Mouse (Mus musculus) intestine, embryonic 15.5 days (tissue): ENCODE measurements at regions not wholly inside any gene's neighbourhood (a gene's known extent, or its start where the extent isn't known, plus 50 kb on each side); places are given as distances from the start of the nearest gene placed in this dataset.

Experiments
- ATAC-seq: fragments of 200-750 bp; cut with Nextera tagmentation; 2 replicates; pipeline ENCODE4 v1.8.0; 2017; ENCODE audit warnings: moderate TSS enrichment, moderate library complexity
- H3K27ac ChIP-seq: fragments of 300-500 bp; sonication (generic); 2 replicates; pipeline ENCODE4 v1.5.1; 2015; ENCODE audit warnings: mild to moderate bottlenecking, inconsistent platforms
- H3K27me3 ChIP-seq: fragments of 300-500 bp; sonication (generic); replicated peaks from 2 replicates; pipeline ENCODE4 v1.6.1; 2015; ENCODE audit warnings: inconsistent platforms
- H3K36me3 ChIP-seq: fragments of 300-500 bp; sonication (generic); 2 replicates; pipeline ENCODE4 v1.6.1; 2015; ENCODE audit warnings: inconsistent platforms
- H3K4me1 ChIP-seq: fragments of 300-500 bp; sonication (generic); replicated peaks from 2 replicates; pipeline ENCODE4 v1.6.1; 2015; ENCODE audit warnings: inconsistent platforms
- H3K4me2 ChIP-seq: fragments of 300-500 bp; sonication (generic); replicated peaks from 2 replicates; pipeline ENCODE4 v1.6.1; 2015; ENCODE audit warnings: mild to moderate bottlenecking, inconsistent platforms
- H3K4me3 ChIP-seq: fragments of 300-500 bp; sonication (generic); replicated peaks from 2 replicates; pipeline ENCODE4 v1.5.1; 2015; ENCODE audit warnings: inconsistent platforms
- H3K9ac ChIP-seq: fragments of 300-500 bp; sonication (generic); 2 replicates; pipeline ENCODE4 v1.6.1; 2015; ENCODE audit warnings: inconsistent platforms
- H3K9me3 ChIP-seq: fragments of 300-500 bp; sonication (generic); 2 replicates; pipeline ENCODE4 v1.6.1; 2016; ENCODE audit warnings: inconsistent platforms
- WGBS: fragments of 180-500 bp; shearing (Covaris S2); methylation state at CpG from one replicate; pipeline ENCODE4 v1.1.7; 2015; 5-methylcytosine and 5-hydroxymethylcytosine counted together

- H3K4me2 ChIP-seq: no peak overlapping the region
- 96% methylated on average over 1 of the region's 1 CpGs for WGBS
- H3K9me3 ChIP-seq: no peaks in the 10 kb centered on the region
- ATAC-seq: no peak
- no peak overlapping the region for H3K27ac ChIP-seq
- no peaks in the 10 kb centered on the region; the same call in 1 of the 2 replicates for H3K4me1 ChIP-seq
- H3K4me3 ChIP-seq: no peak overlapping the region
- H3K36me3 ChIP-seq: no peaks in the 10 kb centered on the region
- no peaks in the 10 kb centered on the region for H3K27me3 ChIP-seq
- H3K9ac ChIP-seq: no peak overlapping the region
Measured at GRCm38 (mm10) chr4:11903861-11904260, 77.2 kb downstream of the Gm10604 start.

DNA sequence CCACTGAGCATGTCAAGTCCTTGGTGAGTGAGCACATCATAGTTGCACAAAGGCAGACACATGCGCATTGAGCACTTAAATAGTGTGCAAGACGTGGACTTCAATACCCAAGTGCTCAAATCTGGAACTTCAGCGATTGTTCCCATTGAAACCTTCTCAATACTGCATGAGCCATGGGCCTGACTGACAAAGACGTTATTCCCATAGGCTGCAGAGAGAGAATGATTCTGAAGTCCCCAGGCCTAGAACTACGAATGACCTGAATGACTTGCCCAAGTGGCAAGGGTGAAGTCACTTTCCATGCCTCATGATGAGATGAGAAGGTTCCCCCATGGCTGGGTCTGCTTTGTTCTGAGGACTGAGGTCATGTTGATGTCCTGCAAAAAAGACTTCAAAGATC is 77.7 kb downstream of the Gm10604 start:
- Histone ChIP-seq H3K9ac (no peak overlapping the region), H3K4me1 (no peaks in the 10 kb centered on the region; the same call in 1 of the 2 replicates), H3K27ac (no peak overlapping the region), H3K27me3 (no peaks in the 10 kb centered on the region), H3K4me2 (no peak overlapping the region), H3K9me3 (no peaks in the 10 kb centered on the region), H3K36me3 (no peaks in the 10 kb centered on the region), H3K4me3 (no peak overlapping the region)
- ATAC-seq: no peak
- WGBS: 93% methylated on average over 5 of the region's 5 CpGs

DNA sequence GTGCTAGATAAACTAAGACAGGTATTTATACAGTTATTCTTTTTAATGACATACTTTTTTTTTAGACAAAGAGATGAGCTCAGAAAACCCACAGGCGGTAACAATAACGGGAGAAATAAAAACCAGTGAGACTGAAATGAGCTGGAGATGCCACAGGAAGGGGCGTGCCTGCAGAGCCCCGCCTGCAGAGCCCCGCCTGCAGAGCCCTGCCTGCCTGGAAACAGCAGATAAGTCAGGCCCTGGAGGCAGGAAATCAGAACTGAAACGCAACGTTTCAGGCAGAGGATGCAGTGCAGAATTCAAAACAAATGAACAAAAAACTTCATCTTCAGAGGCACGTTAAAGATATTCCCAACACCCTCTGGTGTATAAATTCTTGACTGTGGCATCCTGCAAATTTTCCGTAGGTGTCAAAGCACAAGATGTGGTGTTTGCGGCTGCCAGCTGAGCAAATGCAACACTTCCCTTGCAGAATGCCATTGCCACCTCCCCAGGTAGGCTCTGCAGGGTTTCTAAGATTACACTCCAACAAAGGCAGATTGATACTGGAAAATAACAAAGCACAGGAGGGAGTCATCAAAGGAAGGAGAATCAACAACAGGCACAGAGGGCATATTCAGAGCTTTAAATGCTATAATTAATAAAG is 81.0 kb downstream of the Gm10604 start:
- Histone ChIP-seq H3K4me1 (no peaks in the 10 kb centered on the region; the same call in 1 of the 2 replicates), H3K9ac (no peak overlapping the region), H3K27ac (no peak overlapping the region), H3K27me3 (no peaks in the 10 kb centered on the region), H3K4me3 (no peak overlapping the region), H3K9me3 (no peaks in the 10 kb centered on the region), H3K4me2 (0 out of 2 replicates have a peak overlapping the region, but pooled peaks have one; percentile 23), H3K36me3 (no peaks in the 10 kb centered on the region)
- ATAC-seq: peak; percentile 76; the same call in 1 of the 2 replicates
- 10% methylated on average over 10 of the region's 10 CpGs for WGBS

- no peaks in the 10 kb centered on the region for H3K36me3 ChIP-seq
- ATAC-seq: no peak
- H3K27me3 ChIP-seq: no peaks in the 10 kb centered on the region
- no peak overlapping the region for H3K9ac ChIP-seq
- no peaks in the 10 kb centered on the region for H3K9me3 ChIP-seq
- H3K4me2 ChIP-seq: no peak overlapping the region
- H3K27ac ChIP-seq: no peak overlapping the region
- no peaks in the 10 kb centered on the region; the same call in 1 of the 2 replicates for H3K4me1 ChIP-seq
- no peak overlapping the region for H3K4me3 ChIP-seq
Measured at GRCm38 (mm10) chr4:11897231-11897630, 83.8 kb downstream of the Gm10604 start.

DNA sequence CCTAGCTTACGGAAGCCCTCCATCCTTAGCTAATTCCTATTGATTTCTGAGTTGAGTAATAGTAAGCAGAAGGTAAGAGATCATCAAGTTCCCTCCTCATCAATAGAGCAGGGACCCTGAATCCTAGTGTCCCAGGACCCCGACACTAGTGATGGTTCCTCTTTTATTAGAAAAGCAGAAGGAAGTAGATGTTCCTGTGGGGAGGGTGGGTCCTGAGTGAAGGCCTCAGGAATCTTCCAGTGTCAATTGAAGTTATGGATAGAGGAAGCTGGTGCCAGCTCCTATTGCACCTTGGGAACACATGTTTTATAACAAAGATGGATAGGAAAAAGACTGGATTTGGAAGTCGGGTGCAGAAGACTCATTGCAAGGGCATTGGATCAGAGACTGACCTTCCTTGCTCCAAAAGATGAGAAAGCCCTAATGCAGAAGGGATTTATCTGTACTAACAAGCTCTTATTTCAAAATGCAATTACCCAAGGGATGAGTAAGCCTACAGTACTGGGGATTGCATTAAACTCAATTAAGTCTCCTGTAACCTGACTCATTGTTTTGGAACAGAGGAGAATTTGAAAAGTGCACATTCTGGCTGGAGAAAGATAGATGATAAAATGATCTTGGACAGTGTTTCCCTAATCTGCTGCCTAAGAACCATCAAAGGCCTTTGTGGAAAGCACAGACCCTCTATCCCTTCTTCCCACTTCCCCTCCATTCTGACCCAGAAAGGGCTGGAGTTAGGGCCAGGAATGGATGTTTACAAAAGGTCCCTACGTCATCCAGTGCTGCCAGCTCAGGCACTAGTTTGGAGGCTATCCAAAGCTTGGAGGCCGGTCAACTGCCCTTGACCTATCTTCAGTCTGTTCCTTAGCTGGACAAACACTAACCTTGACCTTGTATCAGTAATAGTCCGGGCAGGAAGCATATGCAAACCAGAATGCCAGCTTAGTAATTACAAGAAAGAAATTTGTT is 84.9 kb downstream of the Gm10604 start:
- Histone ChIP-seq H3K9ac (no peak overlapping the region), H3K9me3 (no peaks in the 10 kb centered on the region), H3K27ac (no peak overlapping the region), H3K4me1 (no peaks in the 10 kb centered on the region; the same call in 1 of the 2 replicates), H3K27me3 (no peaks in the 10 kb centered on the region), H3K4me3 (no peak overlapping the region), H3K36me3 (no peaks in the 10 kb centered on the region), H3K4me2 (no peak overlapping the region)
- ATAC-seq: no peak
- WGBS: 76% methylated on average over 6 of the region's 6 CpGs

- Histone ChIP-seq H3K4me2 (no peak overlapping the region), H3K36me3 (no peaks in the 10 kb centered on the region), H3K27ac (no peak overlapping the region), H3K9ac (no peak overlapping the region), H3K9me3 (no peaks in the 10 kb centered on the region), H3K27me3 (no peaks in the 10 kb centered on the region), H3K4me1 (no peaks in the 10 kb centered on the region), H3K4me3 (no peak overlapping the region)
- ATAC-seq: no peak
- WGBS: 75% methylated on average over 9 of the region's 9 CpGs
Measured at GRCm38 (mm10) chr4:11893560-11894205, 87.4 kb downstream of the Gm10604 start.

- WGBS: 59% methylated on average over 6 of the region's 6 CpGs
- no peaks in the 10 kb centered on the region for H3K9me3 ChIP-seq
- no peak overlapping the region for H3K27ac ChIP-seq
- H3K4me1 ChIP-seq: no peaks in the 10 kb centered on the region
- no peak overlapping the region for H3K4me3 ChIP-seq
- no peaks in the 10 kb centered on the region for H3K36me3 ChIP-seq
- H3K4me2 ChIP-seq: no peak overlapping the region
- no peaks in the 10 kb centered on the region for H3K27me3 ChIP-seq
- H3K9ac ChIP-seq: no peak overlapping the region
- ATAC-seq: no peak
Measured at GRCm38 (mm10) chr4:11889039-11889600, 91.9 kb downstream of the Gm10604 start.

DNA sequence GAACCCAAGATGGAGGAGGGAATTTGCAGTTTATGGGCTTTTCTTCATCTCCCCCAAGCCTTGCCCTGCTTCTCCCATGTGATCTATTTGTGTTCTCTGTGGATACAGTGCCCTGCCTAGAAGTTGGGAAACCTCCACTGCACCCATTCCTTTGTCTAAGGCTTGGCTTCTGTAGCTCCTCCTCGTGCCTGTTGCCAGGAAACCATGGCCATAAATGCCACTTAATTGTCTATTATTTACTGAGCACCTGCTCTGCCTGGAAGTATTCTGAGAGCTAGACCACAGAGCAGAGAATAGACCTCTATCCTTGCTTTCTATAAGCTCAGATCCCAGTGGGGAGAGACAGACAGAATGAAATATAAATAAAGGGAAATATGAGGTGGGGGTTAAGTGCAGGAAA is 93.7 kb downstream of the Gm10604 start:
- Histone ChIP-seq H3K4me3 (no peak overlapping the region), H3K4me1 (no peaks in the 10 kb centered on the region), H3K27me3 (no peaks in the 10 kb centered on the region), H3K36me3 (no peaks in the 10 kb centered on the region), H3K9ac (no peak overlapping the region), H3K9me3 (no peaks in the 10 kb centered on the region), H3K27ac (no peak overlapping the region), H3K4me2 (no peak overlapping the region)
- peak; percentile 81 for ATAC-seq
- WGBS: 15% methylated on average over 1 of the region's 1 CpGs

GRCm38 (mm10) chr4:11885499-11885898 is 95.6 kb downstream of the Gm10604 start:
- Histone ChIP-seq H3K9me3 (no peaks in the 10 kb centered on the region), H3K27me3 (no peaks in the 10 kb centered on the region), H3K27ac (no peak overlapping the region), H3K4me3 (no peak overlapping the region), H3K4me2 (no peak overlapping the region), H3K9ac (no peak overlapping the region), H3K4me1 (no peaks in the 10 kb centered on the region), H3K36me3 (no peaks in the 10 kb centered on the region)
- 78% methylated on average over 4 of the region's 4 CpGs for WGBS
- ATAC-seq: no peak

DNA sequence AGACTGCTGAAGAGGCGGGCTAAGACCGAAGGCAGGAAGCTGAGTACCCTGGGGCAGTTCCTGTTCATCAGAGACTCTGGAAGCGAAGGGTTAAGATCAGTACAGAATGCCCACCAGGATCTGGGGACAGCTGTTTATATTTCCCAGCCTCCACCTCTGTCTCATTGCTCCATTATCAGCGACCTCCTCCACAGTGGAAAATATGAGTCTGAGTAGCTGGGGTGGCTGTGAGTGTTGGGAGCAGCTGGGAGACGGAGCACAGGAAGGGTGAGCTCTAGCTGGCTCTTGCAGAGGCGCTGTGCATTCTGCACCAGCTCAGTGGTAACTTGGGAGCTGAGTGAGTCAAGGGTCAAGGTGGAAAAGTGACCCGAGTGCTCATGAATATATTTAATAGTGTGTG is 96.2 kb downstream of the Gm10604 start:
- Histone ChIP-seq H3K4me3 (no peak overlapping the region), H3K9ac (no peak overlapping the region), H3K4me2 (no peak overlapping the region), H3K9me3 (no peaks in the 10 kb centered on the region), H3K36me3 (no peaks in the 10 kb centered on the region), H3K27ac (no peak overlapping the region), H3K4me1 (no peaks in the 10 kb centered on the region), H3K27me3 (no peaks in the 10 kb centered on the region)
- 27% methylated on average over 7 of the region's 7 CpGs for WGBS
- peak; percentile 57 for ATAC-seq

GRCm38 (mm10) chr4:11883295-11883694 is 97.8 kb downstream of the Gm10604 start:
- Histone ChIP-seq H3K4me2 (no peak overlapping the region), H3K9me3 (no peaks in the 10 kb centered on the region), H3K36me3 (no peaks in the 10 kb centered on the region), H3K27me3 (no peaks in the 10 kb centered on the region), H3K4me1 (no peaks in the 10 kb centered on the region), H3K4me3 (no peak overlapping the region), H3K9ac (no peak overlapping the region), H3K27ac (no peak overlapping the region)
- 72% methylated on average over 5 of the region's 5 CpGs for WGBS
- ATAC-seq: no peak

DNA sequence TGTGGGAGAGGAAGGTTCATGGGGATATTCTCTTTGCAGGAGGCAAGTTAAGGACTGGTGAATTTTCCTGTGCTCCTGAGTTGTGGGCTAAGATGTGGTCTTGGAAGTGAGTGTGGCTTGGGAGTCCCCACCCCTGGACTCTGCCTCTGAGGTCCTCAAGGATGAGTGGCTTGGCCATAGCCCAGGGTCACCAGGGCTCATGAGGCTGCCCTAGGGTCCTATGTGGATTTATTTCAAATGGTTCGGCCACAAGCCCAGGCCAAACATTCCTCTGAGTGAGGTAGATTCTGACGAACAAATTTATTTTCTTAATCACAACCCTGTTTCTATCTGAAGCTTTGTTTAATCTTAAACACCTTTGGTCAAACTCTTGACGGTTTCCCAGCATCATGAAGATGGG is 98.4 kb downstream of the Gm10604 start:
- Histone ChIP-seq H3K36me3 (no peaks in the 10 kb centered on the region), H3K4me3 (no peak overlapping the region), H3K4me1 (no peaks in the 10 kb centered on the region), H3K27me3 (no peaks in the 10 kb centered on the region), H3K9ac (no peak overlapping the region), H3K9me3 (no peaks in the 10 kb centered on the region), H3K4me2 (no peak overlapping the region), H3K27ac (no peak overlapping the region)
- no peak for ATAC-seq
- 84% methylated on average over 3 of the region's 3 CpGs for WGBS
